Mouse (Mus musculus) brain, embryonic 14.5 days (tissue): ENCODE results near the gene Serinc4. TPM values are rescaled to one million over a fixed set of nuclear protein-coding genes. Genes with fewer than 3 reads are reported as not detected.

Source experiments
- DNase-seq: peaks from one replicate; pipeline ENCODE4 v3.0.0-alpha.2; 2011; ENCODE audit warnings: low read depth
- CTCF ChIP-seq: fragments of 200-500 bp; IDR thresholded peaks from 2 replicates; pipeline ENCODE4 v1.5.1; 2012; ENCODE audit warnings: inconsistent platforms, mild to moderate bottlenecking, moderate library complexity, borderline replicate concordance; ENCODE audit not compliant: insufficient read depth, insufficient read length; ENCODE audit errors: extremely low read depth
- POLR2A ChIP-seq: fragments of 200-500 bp; IDR thresholded peaks from 2 replicates; pipeline ENCODE4 v1.6.1; 2012; ENCODE audit warnings: mild to moderate bottlenecking, inconsistent platforms, borderline replicate concordance; ENCODE audit not compliant: poor library complexity, insufficient read depth, insufficient read length, severe bottlenecking; ENCODE audit errors: extremely low read depth
- polyA plus RNA-seq: library from polyadenylated mRNA; depleted of rRNA; stranded (reverse); fragments of >200 nt; gene quantifications from 2 replicates; pipeline ENCODE4 v1.2.3, GENCODE M21; 2012

Gene Serinc4
- polyA plus RNA-seq, 1 experiment: 4.8 TPM

DNA sequence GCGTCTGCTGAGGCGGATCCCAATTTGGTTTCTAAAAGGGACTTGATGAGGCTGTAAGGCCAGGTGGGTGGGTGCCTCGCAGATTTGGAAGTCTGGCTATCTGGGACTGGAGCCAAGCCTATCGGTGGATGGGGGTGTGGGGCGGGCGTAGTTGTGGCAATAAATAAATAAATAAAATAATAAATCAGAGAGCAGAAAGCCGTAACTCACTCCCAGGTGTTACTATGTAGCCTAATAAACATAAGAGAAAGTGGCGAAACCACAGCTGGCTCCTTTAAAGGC lies 13.6 kb downstream of the Serinc4 start:
- peak; percentile 40 for DNase-seq

DNA sequence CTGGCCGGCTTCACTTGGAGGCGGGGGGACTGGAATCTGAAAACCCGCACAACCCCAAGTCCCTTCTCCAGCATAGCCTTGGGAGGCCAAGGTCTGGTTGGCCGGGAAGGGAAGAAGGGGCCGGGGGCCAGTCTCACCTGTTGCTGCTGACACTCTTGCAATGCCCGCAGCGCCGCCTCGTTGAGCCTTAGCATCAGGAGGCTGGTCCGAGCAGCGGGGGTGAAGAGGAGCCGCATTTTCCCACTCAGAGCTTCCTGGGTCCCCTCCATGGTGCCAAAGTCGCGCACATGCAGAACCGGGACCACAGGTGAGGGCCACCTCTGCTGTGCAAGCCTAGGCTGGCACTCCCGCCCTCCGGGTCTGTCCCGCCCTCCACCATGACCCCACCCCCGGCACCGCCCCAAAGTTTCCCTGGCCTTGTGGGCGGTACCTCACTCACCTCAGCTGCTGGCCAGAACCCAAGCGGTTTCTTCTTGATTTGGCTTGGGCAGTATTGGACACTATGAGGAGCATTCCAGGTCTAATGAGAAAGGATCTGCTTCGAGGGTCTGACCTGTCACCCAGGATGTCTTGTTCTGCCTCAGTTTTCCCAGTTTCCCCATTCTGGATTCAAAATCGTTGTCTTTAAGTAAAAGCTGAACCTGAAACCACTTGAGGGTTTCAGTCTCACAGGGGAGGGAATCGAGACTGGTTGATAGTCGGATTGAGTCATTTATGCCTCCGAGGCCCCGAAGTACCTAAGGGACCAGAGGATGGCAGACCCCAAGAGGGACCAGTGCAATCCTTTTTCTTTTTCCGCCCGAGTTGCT lies 14.1 kb downstream of the Serinc4 start:
- TF ChIP-seq POLR2A (no peak), CTCF (no peak)
- peak; percentile 19 for DNase-seq

More for the DNA sequence above, 13.6 kb downstream of the Serinc4 start:
- TF ChIP-seq CTCF (no peak), POLR2A (no peak)

DNA sequence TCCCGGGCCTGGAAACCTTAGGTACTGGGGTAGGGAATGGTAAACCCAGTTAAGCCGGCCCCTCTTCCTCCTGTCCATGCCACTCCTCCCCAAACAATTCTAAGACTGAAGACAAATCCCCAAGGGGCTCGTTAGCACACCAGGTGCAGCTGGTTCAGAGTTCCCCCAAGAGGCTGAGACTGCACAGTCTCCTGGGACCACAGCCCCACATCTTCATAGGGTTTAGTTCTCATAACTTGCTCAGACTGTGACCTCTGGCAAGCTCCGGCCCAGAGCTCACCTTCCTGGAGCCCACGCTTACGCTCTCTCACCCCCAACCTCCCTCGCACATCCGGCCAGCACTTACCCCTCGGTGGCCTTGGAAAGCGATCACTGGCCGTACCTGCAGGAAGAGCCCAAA lies 14.8 kb downstream of the Serinc4 start:
- no peak for DNase-seq

DNA sequence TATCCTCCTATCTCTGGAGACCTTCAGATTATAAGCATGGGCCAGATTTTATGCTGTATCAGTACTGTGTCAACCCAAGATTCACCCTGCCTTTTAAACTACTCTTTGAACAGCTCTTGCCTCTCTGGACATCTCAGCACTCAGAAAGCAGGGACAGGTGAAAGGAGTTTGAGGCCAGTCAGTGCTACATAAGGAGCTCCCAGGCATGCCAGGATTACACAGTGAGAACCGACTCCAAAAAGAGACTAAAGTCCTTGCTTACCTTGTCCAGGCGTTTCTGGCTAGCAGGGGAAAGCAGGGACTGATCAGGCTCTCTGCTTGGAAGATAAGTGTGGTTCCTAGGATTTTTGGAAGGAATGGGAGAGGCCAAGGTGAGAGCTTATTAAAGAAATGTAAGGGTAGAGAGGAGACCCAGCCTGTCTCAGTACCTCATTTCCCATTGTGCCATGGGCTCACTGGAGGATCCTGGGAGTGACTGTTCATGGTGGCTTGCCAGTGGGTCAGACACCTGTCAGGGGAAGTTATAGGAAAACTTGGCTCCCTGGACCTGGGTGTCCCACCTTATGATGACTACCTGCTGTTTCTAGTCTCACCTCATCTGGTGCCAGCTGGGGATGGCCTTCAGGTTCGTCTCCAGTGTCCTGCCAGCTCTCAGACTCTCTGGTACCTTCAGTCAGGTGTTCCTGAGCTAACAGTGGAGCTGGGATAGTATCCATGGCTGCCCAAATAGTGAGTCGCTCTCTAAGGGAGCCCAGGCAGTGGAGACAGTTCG lies 15.6 kb downstream of the Serinc4 start:
- no peak for TF ChIP-seq POLR2A
- no peak for TF ChIP-seq CTCF
- DNase-seq: no peak

More for the DNA sequence above, 14.8 kb downstream of the Serinc4 start:
- TF ChIP-seq POLR2A (no peak), CTCF (no peak)

GRCm38 (mm10) chr2:121439746-121440145 lies 16.8 kb downstream of the Serinc4 start:
- TF ChIP-seq POLR2A (no peak), CTCF (no peak)
- DNase-seq: no peak

GRCm38 (mm10) chr2:121434854-121435253 lies 21.7 kb downstream of the Serinc4 start:
- DNase-seq: peak; percentile 42
- TF ChIP-seq POLR2A (no peak), CTCF (no peak)

DNA sequence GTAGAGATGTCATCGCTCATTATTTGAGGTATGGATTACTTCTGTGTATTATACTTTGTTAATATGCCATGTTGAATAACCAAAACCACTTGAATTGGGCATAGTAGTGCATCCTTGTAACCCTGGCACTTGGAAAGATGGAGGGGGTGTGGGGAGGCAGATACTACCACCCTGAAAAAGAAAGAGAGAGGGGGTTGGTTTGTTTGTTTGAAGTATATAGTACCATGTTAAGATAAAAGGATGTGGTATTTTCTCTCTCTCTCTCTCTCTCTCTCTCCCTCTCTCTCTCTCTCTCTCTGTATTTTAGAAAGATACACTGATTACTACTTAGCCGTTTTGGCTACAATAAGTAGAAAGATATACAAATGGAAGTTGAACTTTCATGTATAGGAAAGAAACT lies 30.7 kb downstream of the Serinc4 start:
- TF ChIP-seq CTCF (no peak), POLR2A (no peak)
- DNase-seq: no peak

DNA sequence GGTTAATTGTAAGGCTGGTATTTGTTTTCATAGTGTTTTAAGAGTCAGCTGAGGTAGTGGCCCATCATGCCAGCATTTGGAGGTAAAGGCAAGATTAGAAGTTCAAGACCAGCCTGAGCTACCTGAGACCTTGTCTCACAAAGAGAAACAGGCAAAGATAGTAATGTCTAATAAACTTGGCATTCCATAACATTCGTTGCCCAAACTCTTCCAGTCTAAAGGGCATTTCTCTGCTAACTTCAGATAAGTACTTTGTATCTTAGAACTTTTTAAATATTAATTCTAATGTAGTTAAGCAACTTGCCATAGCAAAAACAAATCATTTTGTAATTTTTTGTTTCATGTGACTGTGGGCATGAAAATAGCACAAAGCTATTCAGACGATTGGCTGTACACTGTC lies 33.4 kb downstream of the Serinc4 start:
- TF ChIP-seq CTCF (no peak), POLR2A (no peak)
- no peak for DNase-seq

DNA sequence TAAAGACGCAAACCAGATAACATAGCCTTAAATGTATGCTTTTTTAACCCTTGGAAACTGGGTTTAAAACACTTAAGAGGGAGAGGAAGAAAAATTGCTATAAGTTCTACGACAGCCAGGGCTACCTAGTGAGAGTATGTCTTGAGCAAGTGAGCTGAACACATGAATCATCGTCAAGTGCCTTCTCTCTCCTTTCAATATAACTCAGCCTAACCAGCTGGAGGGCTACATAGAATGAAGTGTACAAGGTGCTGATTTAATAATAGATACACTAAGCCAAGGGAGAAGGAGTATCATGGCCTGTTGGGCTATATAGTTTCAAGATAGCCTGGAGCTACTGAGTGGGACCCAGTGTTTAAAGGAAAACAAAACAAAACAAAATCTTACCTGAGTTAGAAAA lies 38.1 kb downstream of the Serinc4 start:
- TF ChIP-seq POLR2A (no peak), CTCF (no peak)
- DNase-seq: no peak

GRCm38 (mm10) chr2:121416356-121416755 lies 40.2 kb downstream of the Serinc4 start:
- no peak for DNase-seq
- no peak for TF ChIP-seq POLR2A
- no peak for TF ChIP-seq CTCF

- no peak for DNase-seq
- TF ChIP-seq CTCF (no peak), POLR2A (no peak)
Observed at GRCm38 (mm10) chr2:121415591-121415990, 41.0 kb downstream of the Serinc4 start.
